Mouse (Mus musculus) cerebellum, postnatal 14 days (tissue): ENCODE results near the gene Ccdc83.

Experiments used
- DNase-seq, 2 experiments: peaks; one replicate each; pipeline ENCODE4 v3.0.0; 2021; ENCODE audit warnings: mixed read lengths in 2 of 2

The Ccdc83 gene

GRCm38 (mm10) chr7:90259899-90260298 is 5.7 kb downstream of the Ccdc83 start:
- no peak for DNase-seq

GRCm38 (mm10) chr7:90258701-90259100 is 6.9 kb downstream of the Ccdc83 start:
- DNase-seq = no peak

GRCm38 (mm10) chr7:90252946-90253345 is 12.6 kb downstream of the Ccdc83 start:
- no peak for DNase-seq

GRCm38 (mm10) chr7:90243643-90244042 is 21.9 kb downstream of the Ccdc83 start:
- no peak for DNase-seq

- DNase-seq = no peak
These were observed 22.4 kb downstream of the Ccdc83 start for GRCm38 (mm10) chr7:90243151-90243550.

- no peak for DNase-seq
These were observed 29.2 kb downstream of the Ccdc83 start for GRCm38 (mm10) chr7:90236289-90236905.

GRCm38 (mm10) chr7:90233921-90234320 is 31.7 kb downstream of the Ccdc83 start:
- DNase-seq = no peak

GRCm38 (mm10) chr7:90231431-90231830 is 34.1 kb downstream of the Ccdc83 start:
- DNase-seq = no peak

- DNase-seq = peak in 1 of 2 experiments; percentile 56
These were observed 36.7 kb downstream of the Ccdc83 start for GRCm38 (mm10) chr7:90228884-90229283.

GRCm38 (mm10) chr7:90228075-90228474 is 37.5 kb downstream of the Ccdc83 start:
- DNase-seq = peak in 1 of 2 experiments; percentile 18

- no peak for DNase-seq
These were observed 44.1 kb downstream of the Ccdc83 start for GRCm38 (mm10) chr7:90221487-90221886.

GRCm38 (mm10) chr7:90218122-90218521 is 47.5 kb downstream of the Ccdc83 start:
- no peak for DNase-seq

- DNase-seq = no peak
These were observed 49.1 kb downstream of the Ccdc83 start for GRCm38 (mm10) chr7:90216511-90216910.

- DNase-seq = no peak
These were observed 54.6 kb downstream of the Ccdc83 start for GRCm38 (mm10) chr7:90210947-90211346.

GRCm38 (mm10) chr7:90210116-90210515 is 55.5 kb downstream of the Ccdc83 start:
- no peak for DNase-seq

GRCm38 (mm10) chr7:90203914-90204313 is 61.7 kb downstream of the Ccdc83 start:
- no peak for DNase-seq

GRCm38 (mm10) chr7:90201877-90202465 is 63.6 kb downstream of the Ccdc83 start:
- DNase-seq = no peak

GRCm38 (mm10) chr7:90200251-90200650 is 65.3 kb downstream of the Ccdc83 start:
- DNase-seq = no peak

- no peak for DNase-seq
These were observed 84.9 kb downstream of the Ccdc83 start for GRCm38 (mm10) chr7:90180635-90181034.

GRCm38 (mm10) chr7:90175576-90175975 is 90.0 kb downstream of the Ccdc83 start:
- no peak for DNase-seq
